Mouse (Mus musculus) NIH3T3 (cell line): ENCODE data around the gene BC034090.

ENCODE experiments used
- DNase-seq: peaks from one replicate; pipeline ENCODE4 v3.0.0-alpha.2; 2012; ENCODE audit warnings: low read depth

Gene BC034090

GRCm38 (mm10) chr1:155215066-155215764 lies 29.0 kb downstream of the BC034090 start:
- peak; percentile 80 for DNase-seq

GRCm38 (mm10) chr1:155213912-155214311 lies 30.3 kb downstream of the BC034090 start:
- DNase-seq, result no peak

GRCm38 (mm10) chr1:155212936-155213774 lies 31.1 kb downstream of the BC034090 start:
- DNase-seq, result no peak

- peak; percentile 24 for DNase-seq
Observed at GRCm38 (mm10) chr1:155212493-155212892, 31.8 kb downstream of the BC034090 start.

- no peak for DNase-seq
Observed at GRCm38 (mm10) chr1:155212081-155212480, 32.2 kb downstream of the BC034090 start.

- no peak for DNase-seq
Observed at GRCm38 (mm10) chr1:155211017-155211416, 33.2 kb downstream of the BC034090 start.

- no peak for DNase-seq
Observed at GRCm38 (mm10) chr1:155210011-155210763, 34.1 kb downstream of the BC034090 start.

- DNase-seq, result no peak
Observed at GRCm38 (mm10) chr1:155207859-155208258, 36.4 kb downstream of the BC034090 start.

GRCm38 (mm10) chr1:155205822-155206660 lies 38.2 kb downstream of the BC034090 start:
- DNase-seq, result peak; percentile 20

- no peak for DNase-seq
Observed at GRCm38 (mm10) chr1:155205311-155205710, 38.9 kb downstream of the BC034090 start.

- DNase-seq, result peak; percentile 23
Observed at GRCm38 (mm10) chr1:155204560-155205162, 39.6 kb downstream of the BC034090 start.

- DNase-seq, result no peak
Observed at GRCm38 (mm10) chr1:155203954-155204353, 40.3 kb downstream of the BC034090 start.

GRCm38 (mm10) chr1:155203101-155203500 lies 41.1 kb downstream of the BC034090 start:
- DNase-seq, result no peak

GRCm38 (mm10) chr1:155202472-155202871 lies 41.8 kb downstream of the BC034090 start:
- no peak for DNase-seq

- no peak for DNase-seq
Observed at GRCm38 (mm10) chr1:155201914-155202313, 42.3 kb downstream of the BC034090 start.

- no peak for DNase-seq
Observed at GRCm38 (mm10) chr1:155201373-155201879, 42.8 kb downstream of the BC034090 start.

- DNase-seq, result no peak
Observed at GRCm38 (mm10) chr1:155200967-155201366, 43.3 kb downstream of the BC034090 start.

GRCm38 (mm10) chr1:155199522-155199921 lies 44.7 kb downstream of the BC034090 start:
- DNase-seq, result no peak

- no peak for DNase-seq
Observed at GRCm38 (mm10) chr1:155196691-155197090, 47.6 kb downstream of the BC034090 start.

- no peak for DNase-seq
Observed at GRCm38 (mm10) chr1:155192805-155193368, 51.4 kb downstream of the BC034090 start.

GRCm38 (mm10) chr1:155191671-155192070 lies 52.6 kb downstream of the BC034090 start:
- no peak for DNase-seq
